Mouse (Mus musculus): ENCODE data around the gene Ggt6.

GRCm38 (mm10) chr11:72429288-72429690, 6.0 kb upstream of the Ggt6 start:
- peak; percentile 73; the same call in 1 of the 2 replicates for TF ChIP-seq CTCF (IDR thresholded peaks at IDR 0.05; ENCODE audit: extremely low read depth, insufficient read depth, insufficient read length, insufficient replicate concordance)
- no peak for TF ChIP-seq POLR2A (IDR thresholded peaks at IDR 0.05; ENCODE audit: low read depth, low read length)

All from spleen, adult 2 months (tissue).